ENCODE assay signal across 9 mouse cellular contexts in the genomic region with DNA sequence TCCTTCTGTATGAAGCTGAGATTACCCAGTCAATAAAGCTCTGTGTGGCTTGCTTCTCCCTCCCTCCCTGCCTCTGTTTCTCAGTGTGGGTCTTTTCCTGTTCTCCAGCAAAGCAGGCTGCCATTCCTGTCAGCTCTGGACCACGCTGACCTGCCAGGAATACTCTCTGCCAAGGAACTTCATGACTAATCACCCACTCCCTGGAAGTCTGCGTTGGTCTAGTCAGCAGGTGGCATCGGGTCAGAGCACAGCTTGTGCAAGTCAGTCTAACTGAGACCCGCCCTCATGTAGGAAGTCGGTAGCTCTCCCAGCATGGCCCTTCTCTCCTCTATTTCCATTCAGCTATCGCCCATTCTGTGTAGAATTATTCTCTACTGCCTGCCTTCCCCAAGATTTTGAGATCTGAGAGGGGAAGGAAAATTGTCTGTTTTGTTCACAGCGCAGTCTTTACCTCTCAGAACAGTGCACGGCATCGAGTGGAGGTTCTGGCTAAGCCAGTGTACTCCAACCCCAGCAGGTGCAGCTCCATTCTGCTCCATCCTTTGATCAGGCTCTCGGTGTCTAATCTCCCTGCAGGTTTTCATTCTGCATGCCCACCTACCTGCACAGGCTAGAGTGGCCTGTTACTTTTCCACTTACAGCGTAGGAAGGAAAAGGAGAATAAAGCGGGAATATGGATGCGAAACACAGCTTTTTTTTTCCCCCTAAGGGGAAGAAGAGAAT.
DNase-seq lines count a peak whose midpoint lies in the region; ATAC-seq lines count a peak whose summit lies in the region.
"Had no signal": no experiment of that assay in that cellular context is flagged by ENCODE, and none has a peak within 500 bp of the region (broad histone marks: within the 10 kb centered on the region; RNA-seq: fewer than 3 reads in every experiment).

No protein-coding gene starts in this region.

- H3K4me2 ChIP-seq in forebrain, embryonic 16.5 days (ENCODE audit: low read length), result no peak overlapping the region
- no peak overlapping the region for H3K4me2 ChIP-seq in forebrain, embryonic 12.5 days
- H3K4me2 ChIP-seq in stomach, embryonic 14.5 days (replicated peaks; ENCODE audit: low read depth, low read length), result no peak overlapping the region
- H3K4me2 ChIP-seq: liver, embryonic 15.5 days had no signal

- intact Hi-C loops in heart, postnatal 36 days (cut with DNase I), result no loop called here

- 51% methylated on average over 13 of the region's 13 CpGs for WGBS in forebrain, embryonic 16.5 days
- WGBS in forebrain, embryonic 12.5 days, result 62% methylated on average over 13 of the region's 13 CpGs
- 61% methylated on average over 13 of the region's 13 CpGs for whole genome bisulfite sequencing in stomach, embryonic 14.5 days

- no peak overlapping the region; the same call in 1 of the 2 replicates for H3K9ac ChIP-seq in forebrain, embryonic 16.5 days (replicated peaks; ENCODE audit: low read depth, low read length)
- no peak overlapping the region for H3K9ac ChIP-seq in forebrain, embryonic 12.5 days
- no peak overlapping the region for H3K9ac ChIP-seq in stomach, embryonic 14.5 days (replicated peaks; ENCODE audit: low read depth, low read length)
- H3K9ac ChIP-seq: liver, embryonic 15.5 days had no signal

- no peak overlapping the region for H3K27ac ChIP-seq in forebrain, embryonic 16.5 days (ENCODE audit: low read length)
- H3K27ac ChIP-seq in forebrain, embryonic 12.5 days, result no peak overlapping the region
- no peak overlapping the region for H3K27ac ChIP-seq in stomach, embryonic 14.5 days (ENCODE audit: low read length)
- H3K27ac ChIP-seq: liver, embryonic 15.5 days had no signal

- H3K4me1 ChIP-seq in forebrain, embryonic 16.5 days (replicated peaks; ENCODE audit: control insufficient read depth, insufficient read depth, low read length), result peaks cover 7% of the 10 kb centered on the region
- peaks cover 12% of the 10 kb centered on the region for H3K4me1 ChIP-seq in forebrain, embryonic 12.5 days
- no peaks in the 10 kb centered on the region for H3K4me1 ChIP-seq in stomach, embryonic 14.5 days (ENCODE audit: control insufficient read depth, insufficient read depth, low read length)
- H3K4me1 ChIP-seq: liver, embryonic 15.5 days had no signal

- peak; percentile 45; the same call in 1 of the 2 replicates for ATAC-seq in forebrain, embryonic 16.5 days
- no peak for ATAC-seq in forebrain, embryonic 12.5 days (ENCODE audit: low FRiP score)
- ATAC-seq in stomach, embryonic 14.5 days (ENCODE audit: insufficient number of reproducible peaks, insufficient read depth, low FRiP score, low read depth), result 0 out of 2 replicates have a peak, but pooled peaks have one; percentile 14

- H3K36me3 ChIP-seq in forebrain, embryonic 16.5 days (ENCODE audit: control insufficient read depth, insufficient read depth), result no peaks in the 10 kb centered on the region
- no peaks in the 10 kb centered on the region for H3K36me3 ChIP-seq in forebrain, embryonic 12.5 days (replicated peaks)
- H3K36me3 ChIP-seq in stomach, embryonic 14.5 days (ENCODE audit: control insufficient read depth, insufficient read depth, low read length), result no peaks in the 10 kb centered on the region
- H3K36me3 ChIP-seq: liver, embryonic 15.5 days had no signal

- H3K4me3 ChIP-seq in forebrain, embryonic 16.5 days (replicated peaks; ENCODE audit: low read length), result no peak overlapping the region
- no peak overlapping the region for H3K4me3 ChIP-seq in forebrain, embryonic 12.5 days (replicated peaks)
- no peak overlapping the region for H3K4me3 ChIP-seq in stomach, embryonic 14.5 days (ENCODE audit: low read depth, low read length)
- H3K4me3 ChIP-seq: liver, embryonic 15.5 days had no signal

- peak; percentile 55 for DNase-seq in urinary bladder, postnatal 14 days (ENCODE audit: low spot score)
- no peak for DNase-seq in urinary bladder, adult 2 months (ENCODE audit: low spot score)
- DNase-seq in heart, postnatal 36 days, result peak; percentile 41 to 47
- DNase-seq in thymus, postnatal 36 days, result no peak
- DNase-seq in layer of hippocampus, postnatal 36 days, result no peak

- H3K27me3 ChIP-seq in forebrain, embryonic 16.5 days (replicated peaks; ENCODE audit: control insufficient read depth, insufficient read depth, low read length), result no peaks in the 10 kb centered on the region
- H3K27me3 ChIP-seq in forebrain, embryonic 12.5 days, result no peaks in the 10 kb centered on the region
- H3K27me3 ChIP-seq in stomach, embryonic 14.5 days (ENCODE audit: control insufficient read depth, insufficient read depth, low read length), result no peaks in the 10 kb centered on the region
- H3K27me3 ChIP-seq: liver, embryonic 15.5 days had no signal

- H3K9me3 ChIP-seq in forebrain, embryonic 16.5 days (ENCODE audit: control insufficient read depth, low read length), result no peaks in the 10 kb centered on the region
- no peaks in the 10 kb centered on the region for H3K9me3 ChIP-seq in forebrain, embryonic 12.5 days
- H3K9me3 ChIP-seq in stomach, embryonic 14.5 days (ENCODE audit: control insufficient read depth, low read depth, low read length), result no peaks in the 10 kb centered on the region
- H3K9me3 ChIP-seq: liver, embryonic 15.5 days had no signal

Comparison
In these comparisons a context has a peak if more than half of its experiments do, and no peak if none do; other contexts are left out.
1. DNase-seq: peak in urinary bladder, postnatal 14 days (single experiment) and heart, postnatal 36 days (2 of 2); none in urinary bladder, adult 2 months (single experiment), thymus, postnatal 36 days (0 of 2) and layer of hippocampus, postnatal 36 days (0 of 2).